Mouse (Mus musculus): ENCODE measurements around the gene Rin3.

Rin3 gene

GRCm38 (mm10) chr12:102302831-102303351, 20.0 kb downstream of the Rin3 start:
- no peak for DNase-seq

DNA sequence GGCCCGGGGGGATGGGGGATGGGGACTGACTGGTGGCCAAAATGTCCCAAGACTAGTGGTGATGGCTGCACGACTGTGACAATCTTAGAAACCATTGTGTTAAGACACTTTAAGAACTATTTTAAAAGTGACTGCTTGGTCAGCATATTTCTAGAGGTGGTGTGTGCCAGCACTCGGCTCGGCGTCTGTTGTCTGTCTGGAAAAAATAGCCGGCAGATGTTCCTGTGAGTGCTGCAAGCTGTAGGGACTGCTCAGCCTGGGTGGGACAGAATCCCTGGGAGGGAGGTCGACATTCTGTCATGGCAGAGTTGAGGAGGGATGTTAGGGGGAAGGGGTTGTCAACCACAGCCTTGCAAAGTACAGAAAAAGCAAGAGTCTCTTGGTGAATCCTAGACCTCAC, 21.0 kb downstream of the Rin3 start:
- no peak for DNase-seq

DNA sequence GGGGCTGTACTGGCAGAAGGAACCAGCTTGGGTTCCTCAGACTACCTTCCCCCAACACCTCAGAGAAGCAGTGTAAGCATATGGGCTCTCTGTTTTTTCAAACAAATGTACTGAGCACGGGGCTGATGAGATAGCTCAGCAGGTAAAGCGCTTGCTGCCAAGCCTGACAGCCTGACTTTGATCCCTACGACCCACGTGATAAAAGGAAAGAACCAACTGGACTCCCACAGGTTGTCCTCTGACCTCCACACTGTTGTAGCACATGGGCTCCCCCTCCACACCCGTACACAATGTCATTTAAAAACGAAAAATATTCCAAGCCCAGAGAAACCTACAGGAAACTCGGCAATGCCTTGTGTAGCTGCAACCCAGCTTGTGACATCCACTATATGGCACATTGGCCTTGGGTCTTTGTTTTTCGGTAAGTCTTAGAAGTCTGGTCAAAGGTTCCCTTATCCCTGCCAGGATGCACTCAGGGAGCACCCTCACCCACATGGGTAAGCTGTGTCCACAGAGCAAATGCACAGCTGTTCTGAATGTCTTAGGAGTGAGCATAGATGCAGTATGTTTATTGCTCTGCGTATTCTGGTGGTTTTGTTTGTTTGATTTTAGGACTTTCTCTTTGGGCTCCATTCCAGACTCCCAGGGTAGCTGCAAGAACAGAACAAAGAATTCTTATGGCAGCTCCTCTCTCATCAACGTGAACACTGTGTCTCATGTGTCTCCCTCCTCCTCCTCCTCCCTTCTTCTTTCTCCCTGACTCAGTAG, 22.4 kb downstream of the Rin3 start:
- DNase-seq: no peak

DNA sequence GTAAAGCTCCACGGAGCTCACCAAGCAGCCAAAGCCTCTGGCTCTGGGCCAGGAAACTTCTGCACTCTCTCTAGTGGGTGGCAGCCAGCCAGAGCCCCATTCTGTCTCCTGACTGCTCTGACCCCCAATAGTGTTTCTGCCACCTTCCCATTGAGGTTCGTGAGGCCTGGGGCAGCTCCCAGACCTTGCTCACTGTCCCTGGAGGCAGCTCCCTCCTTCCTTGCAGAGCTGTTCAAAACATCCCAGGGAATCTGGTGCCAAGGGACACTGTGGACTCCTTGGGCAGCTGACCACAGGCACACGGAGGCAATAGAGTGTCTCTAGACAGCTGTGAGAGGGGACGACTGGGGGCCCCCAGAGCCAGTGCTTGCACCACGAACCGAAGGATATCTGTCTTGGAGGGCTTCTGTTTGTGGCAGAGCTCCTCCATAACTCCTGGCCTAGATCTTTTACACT, 25.2 kb downstream of the Rin3 start:
- DNase-seq: peak; percentile 42

GRCm38 (mm10) chr12:102308457-102309011, 25.7 kb downstream of the Rin3 start:
- peak; percentile 40 for DNase-seq

DNA sequence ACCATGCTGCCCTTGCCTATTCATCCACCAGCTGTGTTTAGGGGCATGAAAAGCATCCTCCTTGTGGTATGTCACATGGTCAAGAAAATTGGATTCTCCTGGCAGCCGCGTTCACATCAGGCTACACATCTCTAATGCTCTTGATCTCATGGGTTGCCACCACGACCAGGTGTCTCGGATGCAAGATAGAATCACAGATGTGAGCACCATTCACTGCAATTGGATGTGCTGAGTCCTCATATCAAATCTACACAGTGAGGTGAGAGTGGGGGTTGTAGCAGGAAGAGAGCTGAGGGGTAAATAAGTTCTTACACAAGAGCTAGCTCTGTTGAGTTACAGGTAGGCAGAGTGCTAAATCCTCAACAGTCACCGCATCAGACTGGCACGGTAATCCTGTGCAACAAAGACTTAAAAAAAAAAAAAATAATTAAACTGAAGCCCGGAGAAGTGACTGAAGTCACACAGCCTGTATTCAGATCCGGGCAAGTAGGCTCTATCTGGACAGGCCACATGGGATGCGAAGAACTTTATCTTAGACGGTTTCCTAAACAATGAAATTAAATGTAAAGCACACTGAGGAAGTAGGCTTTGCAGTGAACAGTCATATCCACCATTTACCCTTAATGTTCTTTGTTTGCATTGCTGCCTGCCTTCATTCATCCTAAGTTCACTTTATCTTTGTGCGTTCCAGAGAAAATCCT, 26.4 kb downstream of the Rin3 start:
- no peak for DNase-seq

DNA sequence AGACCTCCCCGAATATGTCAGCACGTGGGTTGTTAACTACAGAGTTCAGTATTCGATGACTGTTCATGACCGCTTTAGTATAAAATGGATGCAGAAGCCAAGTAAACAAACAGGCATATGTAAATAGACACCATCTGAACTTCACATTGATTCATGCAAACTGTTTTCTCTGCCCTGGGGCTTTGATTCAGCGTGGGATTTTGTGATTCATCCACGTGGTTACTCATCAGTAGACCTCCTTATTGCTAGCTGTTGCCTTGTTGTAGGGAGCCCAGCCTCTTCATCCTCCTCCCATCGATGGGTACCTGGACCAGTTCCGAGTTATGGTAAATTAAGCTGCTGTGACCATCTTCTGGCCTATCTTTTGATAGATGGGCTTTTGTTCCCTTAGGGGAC, 26.9 kb downstream of the Rin3 start:
- DNase-seq: no peak

DNA sequence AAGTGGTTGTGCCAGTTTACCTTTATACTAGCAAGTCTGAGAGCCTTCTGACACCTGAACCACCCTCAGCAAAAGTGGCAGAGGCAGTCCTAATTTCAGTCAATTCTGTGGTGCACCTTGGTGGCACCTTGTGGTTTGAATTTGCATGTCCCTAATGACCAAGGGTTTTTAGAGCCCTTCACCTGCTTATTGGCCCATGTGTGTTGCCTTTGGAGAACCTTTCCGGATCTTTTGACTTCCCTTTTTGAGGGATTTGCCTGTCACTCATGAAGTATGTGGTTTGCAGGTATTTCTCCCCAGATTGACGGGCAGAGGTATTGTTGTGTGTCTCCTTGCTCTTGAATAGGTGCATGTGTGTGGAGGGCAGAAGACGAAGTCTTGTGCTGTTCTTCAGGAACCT, 27.4 kb downstream of the Rin3 start:
- no peak for DNase-seq

GRCm38 (mm10) chr12:102311454-102311853, 28.6 kb downstream of the Rin3 start:
- DNase-seq: no peak

- DNase-seq: no peak
These were observed 36.3 kb downstream of the Rin3 start for GRCm38 (mm10) chr12:102319150-102319549.

GRCm38 (mm10) chr12:102319899-102320298, 37.1 kb downstream of the Rin3 start:
- DNase-seq: no peak

DNA sequence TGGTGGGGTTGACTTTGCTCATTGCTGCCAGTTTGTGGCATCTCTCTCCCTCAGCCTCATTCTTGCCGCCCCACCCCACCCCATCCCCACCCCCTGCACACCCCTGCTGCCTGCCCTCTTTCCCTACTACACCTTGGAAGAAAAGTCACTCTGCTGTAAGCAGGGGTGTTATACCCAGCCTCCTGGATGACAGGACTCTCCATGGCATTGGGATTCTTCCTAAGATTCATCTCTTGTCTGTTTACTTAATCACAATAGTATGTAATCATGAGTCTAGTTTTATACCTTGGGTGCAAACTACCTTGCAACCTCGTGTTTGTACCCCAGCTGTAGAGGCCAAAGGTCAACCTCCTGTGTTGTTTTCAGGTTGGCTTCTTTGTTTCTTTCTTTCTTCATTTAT, 37.5 kb downstream of the Rin3 start:
- DNase-seq: no peak

DNA sequence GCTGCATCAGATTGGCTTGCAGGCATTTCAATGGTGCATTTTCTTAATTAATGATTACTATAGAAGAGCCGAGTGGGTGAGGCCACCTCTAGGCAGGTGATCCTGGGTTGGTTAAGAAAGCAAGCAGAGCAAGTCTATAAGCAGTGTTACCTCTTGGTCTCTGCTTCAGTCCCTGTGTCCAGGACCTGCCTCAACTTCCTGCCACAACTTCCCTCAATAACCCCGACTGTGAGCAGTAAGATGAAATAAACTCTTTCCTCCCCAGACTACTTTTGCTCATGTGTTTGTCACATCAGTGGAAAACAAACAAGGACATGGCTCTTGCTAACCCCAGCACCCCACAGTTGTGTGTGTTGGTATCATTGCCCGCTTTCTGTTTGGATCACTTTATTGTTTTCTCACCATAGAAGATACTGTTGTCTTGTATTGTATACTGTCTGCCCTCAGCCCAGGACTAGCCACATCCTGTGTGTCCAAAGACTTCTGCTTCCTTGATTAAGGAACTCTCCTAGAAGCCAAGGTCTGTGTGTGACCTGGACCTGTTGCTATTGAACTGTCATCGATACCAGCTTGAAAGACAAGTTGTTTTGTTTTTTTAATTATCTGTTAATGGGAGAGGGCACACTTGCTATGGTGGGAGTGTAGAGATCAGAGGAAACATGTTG, 38.3 kb downstream of the Rin3 start:
- DNase-seq: no peak

- no peak for DNase-seq
These were observed 39.0 kb downstream of the Rin3 start for GRCm38 (mm10) chr12:102321855-102322254.

DNA sequence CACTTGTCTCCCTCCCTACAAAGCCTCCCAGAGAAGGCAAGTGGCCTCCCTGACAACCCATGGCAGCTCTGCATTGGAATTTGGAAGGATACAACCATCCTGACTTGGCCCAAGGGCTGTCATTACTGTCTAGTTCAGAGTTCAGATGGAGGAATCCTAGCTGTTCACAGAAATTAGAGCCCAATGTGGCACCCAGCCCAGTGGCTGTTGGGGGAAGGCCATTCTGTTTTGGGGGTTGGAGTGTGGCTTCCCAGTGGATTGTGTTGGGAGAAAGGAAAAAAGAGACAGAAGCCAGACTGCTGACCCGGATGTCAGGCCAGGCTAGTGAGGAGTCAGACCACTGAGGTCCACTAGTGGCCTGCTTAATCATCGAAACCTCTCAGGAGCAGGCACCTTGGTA, 40.5 kb downstream of the Rin3 start:
- no peak for DNase-seq

DNA sequence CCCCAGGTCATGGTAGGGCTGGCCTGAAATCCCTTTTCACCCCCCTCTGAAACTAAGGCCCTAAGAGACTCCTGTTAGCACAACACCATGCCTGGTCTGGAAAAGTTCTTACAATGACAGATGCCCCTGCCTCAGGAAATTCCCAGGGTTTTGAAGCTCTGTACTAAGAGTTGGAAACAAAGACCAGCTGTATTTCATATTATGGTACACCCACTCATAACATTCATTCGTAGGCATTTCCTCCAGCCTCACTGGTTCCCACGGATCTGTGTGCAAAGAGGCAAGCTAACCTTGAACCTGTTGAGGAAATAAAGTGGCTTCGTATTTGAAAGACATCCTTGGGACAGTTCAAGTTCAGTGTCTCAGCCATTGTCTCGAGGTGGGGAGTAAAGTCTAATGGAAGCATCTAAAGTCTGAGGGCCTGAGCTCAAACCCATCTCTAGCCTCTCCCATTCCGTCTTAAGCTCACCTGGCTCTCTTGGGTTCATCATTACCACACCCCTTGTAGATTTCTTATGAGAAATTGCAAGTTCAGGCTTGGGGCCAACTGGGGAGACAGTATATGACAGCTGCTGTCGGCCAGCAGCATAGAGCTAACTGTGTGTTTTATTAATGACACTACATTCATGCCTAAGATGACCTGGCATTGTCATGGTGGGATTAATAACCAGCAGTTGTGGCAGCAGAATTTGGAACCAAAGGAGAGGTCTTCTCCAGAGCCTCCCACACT, 41.5 kb downstream of the Rin3 start:
- DNase-seq: no peak

GRCm38 (mm10) chr12:102324886-102325220, 42.0 kb downstream of the Rin3 start:
- no peak for DNase-seq

DNA sequence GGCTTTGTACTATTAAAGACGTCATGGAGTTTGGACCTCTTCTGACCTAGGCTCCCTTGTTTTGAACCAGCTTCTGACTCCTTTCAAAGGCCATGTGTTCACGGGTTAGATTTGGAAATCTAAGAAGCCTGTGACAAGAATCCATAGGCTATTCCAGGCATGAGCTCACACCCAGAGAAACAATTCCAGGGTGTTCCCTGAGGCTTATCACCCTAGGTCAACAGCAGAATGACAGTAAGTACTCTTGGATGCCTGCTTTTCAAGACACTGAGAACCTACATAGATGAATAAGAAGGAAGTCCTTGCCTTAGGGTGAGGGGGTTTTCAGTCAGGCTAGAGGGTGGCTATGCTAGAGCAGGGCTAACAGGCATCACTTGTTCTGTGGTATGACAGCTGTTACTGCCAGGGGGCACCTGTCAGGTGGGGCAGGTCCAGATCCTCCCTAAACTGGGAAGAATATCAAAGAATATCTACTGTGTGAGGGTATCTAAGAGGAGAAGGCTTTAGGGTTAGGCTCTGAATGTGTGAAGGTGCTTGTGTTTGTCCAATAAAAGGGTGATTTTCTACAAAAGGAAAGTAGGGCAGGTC, 44.0 kb downstream of the Rin3 start:
- DNase-seq: no peak

- no peak for DNase-seq
These were observed 44.7 kb downstream of the Rin3 start for GRCm38 (mm10) chr12:102327525-102327924.

DNA sequence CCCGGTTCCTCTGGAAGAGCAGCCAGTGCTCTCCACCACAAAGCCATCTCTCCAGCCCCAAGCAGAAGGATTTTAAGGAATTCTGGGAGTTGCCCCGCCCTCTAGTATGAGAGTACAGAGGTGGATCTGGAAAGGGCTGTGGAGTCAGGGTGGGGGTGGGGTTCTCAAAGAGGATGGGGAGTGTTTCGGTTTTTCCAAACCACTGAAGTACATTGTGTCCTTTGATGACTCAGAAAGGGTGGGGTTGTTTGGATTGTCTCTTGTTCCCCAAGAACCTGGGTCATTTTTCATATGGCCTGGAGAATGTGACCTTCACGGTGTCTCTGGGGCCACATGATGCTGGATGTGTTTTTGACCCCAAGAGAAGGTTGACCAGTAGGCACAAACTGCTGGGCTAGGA, 45.2 kb downstream of the Rin3 start:
- no peak for DNase-seq

- DNase-seq: no peak
These were observed 47.3 kb downstream of the Rin3 start for GRCm38 (mm10) chr12:102330188-102330587.

GRCm38 (mm10) chr12:102330731-102331130, 47.9 kb downstream of the Rin3 start:
- DNase-seq: no peak

Data from liver (tissue).